Mouse (Mus musculus): ENCODE measurements around the gene Zwilch. TPM values are rescaled to one million over a fixed set of nuclear protein-coding genes. Genes with fewer than 3 reads are reported as not detected.

Zwilch gene
- polyA plus RNA-seq, 1 experiment: 4.4 TPM

- TF ChIP-seq GATA1 (IDR thresholded peaks at IDR 0.05; ENCODE audit: low read length): no peak
Measured at GRCm38 (mm10) chr9:64195554-64195953, 22.6 kb upstream of the Zwilch start.

- TF ChIP-seq GATA1 (IDR thresholded peaks at IDR 0.05; ENCODE audit: low read length): no peak
Measured at GRCm38 (mm10) chr9:64193879-64194278, 21.0 kb upstream of the Zwilch start.

GRCm38 (mm10) chr9:64184166-64184840 lies 11.4 kb upstream of the Zwilch start:
- no peak for TF ChIP-seq GATA1 (IDR thresholded peaks at IDR 0.05; ENCODE audit: low read length)

GRCm38 (mm10) chr9:64178974-64179646 lies 6.2 kb upstream of the Zwilch start, which contains the start of gene Snapc5:
Gene Snapc5, plus strand, starts transcription at chr9:64179274.
- no peak for TF ChIP-seq GATA1 (IDR thresholded peaks at IDR 0.05; ENCODE audit: low read length)

GRCm38 (mm10) chr9:64178610-64178973 lies 5.7 kb upstream of the Zwilch start:
- no peak for TF ChIP-seq GATA1 (IDR thresholded peaks at IDR 0.05; ENCODE audit: low read length)

- no peak for TF ChIP-seq GATA1 (IDR thresholded peaks at IDR 0.05; ENCODE audit: low read length)
Measured at GRCm38 (mm10) chr9:64175378-64175777, 2.5 kb upstream of the Zwilch start.

- TF ChIP-seq GATA1 (IDR thresholded peaks at IDR 0.05; ENCODE audit: low read length): no peak
Measured at GRCm38 (mm10) chr9:64174766-64175165, 1.9 kb upstream of the Zwilch start.

GRCm38 (mm10) chr9:64174341-64174740 lies 1.4 kb upstream of the Zwilch start:
- TF ChIP-seq GATA1 (IDR thresholded peaks at IDR 0.05; ENCODE audit: low read length): no peak

- no peak for TF ChIP-seq GATA1 (IDR thresholded peaks at IDR 0.05; ENCODE audit: low read length)
Measured at GRCm38 (mm10) chr9:64173666-64174220, 839 bp upstream of the Zwilch start.

- TF ChIP-seq GATA1 (IDR thresholded peaks at IDR 0.05; ENCODE audit: low read length): no peak
Measured at GRCm38 (mm10) chr9:64172145-64172815, 624 bp downstream of the Zwilch start.

- no peak for TF ChIP-seq GATA1 (IDR thresholded peaks at IDR 0.05; ENCODE audit: low read length)
Measured at GRCm38 (mm10) chr9:64160471-64160870, 12.4 kb downstream of the Zwilch start.

GRCm38 (mm10) chr9:64156641-64157040 lies 16.3 kb downstream of the Zwilch start:
- TF ChIP-seq GATA1 (IDR thresholded peaks at IDR 0.05; ENCODE audit: low read length): no peak

GRCm38 (mm10) chr9:64139879-64140278 lies 33.0 kb downstream of the Zwilch start:
- no peak for TF ChIP-seq GATA1 (IDR thresholded peaks at IDR 0.05; ENCODE audit: low read length)

GRCm38 (mm10) chr9:64131623-64132022 lies 41.3 kb downstream of the Zwilch start:
- no peak for TF ChIP-seq GATA1 (IDR thresholded peaks at IDR 0.05; ENCODE audit: low read length)

- no peak for TF ChIP-seq GATA1 (IDR thresholded peaks at IDR 0.05; ENCODE audit: low read length)
Measured at GRCm38 (mm10) chr9:64126121-64126520, 46.8 kb downstream of the Zwilch start.

GRCm38 (mm10) chr9:64125307-64125706 lies 47.6 kb downstream of the Zwilch start:
- TF ChIP-seq GATA1 (IDR thresholded peaks at IDR 0.05; ENCODE audit: low read length): no peak

Measured in G1E-ER4 (cell line).